Mouse (Mus musculus) gastrocnemius, postnatal 10 days (tissue): ENCODE results near the gene Calcb. TPM values are rescaled to one million over a fixed set of nuclear protein-coding genes. Genes with fewer than 3 reads are reported as not detected.
"Not testable (repeated sequence)": the region's sequence is repeated elsewhere in the genome, so short reads cannot be mapped to it uniquely, and the experiment has no call there.

ENCODE experiments used
- DNase-seq: peaks from one replicate; pipeline ENCODE4 v3.0.0; 2021; ENCODE audit warnings: mixed read lengths
- long read RNA-seq, 2 experiments: library from polyadenylated mRNA; stranded (forward); transcript quantifications; one replicate each; pipeline ENCODE4 v2.0.0; 2021
- total RNA-seq, 2 experiments: library from RNA; stranded (reverse); gene quantifications; 2 replicates each; pipeline ENCODE4 v1.2.3; 2021

Gene Calcb
- not detected for total RNA-seq
- long read RNA-seq, experiment 1: 0 reads
- long read RNA-seq, experiment 2: 0 reads

DNA sequence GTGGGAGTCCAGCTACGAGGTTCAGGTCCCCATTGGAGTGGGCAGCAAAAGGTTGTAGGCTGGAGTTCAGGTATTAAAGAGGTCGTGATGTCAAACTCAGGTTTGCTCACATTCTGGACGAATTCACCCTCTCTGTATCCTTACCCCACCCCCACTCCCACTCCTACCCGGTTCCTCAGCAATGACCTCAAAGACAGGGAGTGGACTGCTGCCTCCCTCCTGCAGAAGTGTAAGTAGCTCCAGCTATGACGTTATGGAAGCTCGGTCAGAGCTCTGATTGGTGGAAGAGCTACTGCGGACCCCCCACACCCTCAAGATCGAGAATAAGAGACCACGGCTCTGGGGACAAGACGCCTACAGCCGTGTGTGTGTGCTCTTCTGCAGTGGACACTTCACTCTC is at the start of gene Calcb:
Gene Calcb, plus strand, starts transcription at position 344 of the 400 bp plus-strand sequence.
- no peak for DNase-seq

DNA sequence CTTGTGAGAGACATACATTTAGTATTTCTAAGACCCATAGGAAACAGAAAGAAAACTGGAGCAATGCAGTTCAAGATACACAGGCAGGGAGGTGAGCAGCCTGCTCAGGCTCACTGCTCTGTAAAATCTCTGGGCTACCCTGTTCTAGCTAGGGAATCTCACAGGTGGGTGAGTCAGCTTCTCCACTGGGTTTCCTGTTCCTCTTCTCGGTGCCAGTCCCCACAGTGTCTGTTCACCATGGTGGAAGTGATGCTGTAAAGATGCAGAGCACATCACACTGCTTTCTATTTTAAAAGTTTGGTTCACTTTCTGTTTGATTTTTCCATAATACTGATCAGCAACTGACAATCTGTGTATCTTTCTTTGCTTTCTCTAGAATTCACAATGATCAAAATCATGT is 47.0 kb upstream of the Calcb start:
- no peak for DNase-seq

DNA sequence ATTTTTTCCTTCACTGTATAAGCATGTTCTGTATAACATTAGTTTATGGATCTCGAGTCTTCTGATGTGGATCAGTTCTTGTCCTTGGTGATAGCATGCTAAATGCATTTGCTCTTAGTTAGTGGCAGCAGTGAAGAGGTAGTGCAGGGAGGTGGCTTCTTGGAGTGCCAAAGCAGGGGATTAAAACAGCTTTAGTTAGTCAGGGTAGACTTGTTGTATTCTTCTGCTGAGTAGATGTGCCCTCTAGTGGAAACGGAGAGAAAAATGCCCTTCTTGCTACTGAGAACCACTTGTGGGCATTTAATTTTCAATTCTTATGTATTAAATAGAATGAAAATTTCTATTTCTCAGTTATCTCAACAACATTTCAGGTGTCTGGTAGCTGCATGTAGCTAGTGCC is 45.7 kb upstream of the Calcb start:
- no peak for DNase-seq

DNA sequence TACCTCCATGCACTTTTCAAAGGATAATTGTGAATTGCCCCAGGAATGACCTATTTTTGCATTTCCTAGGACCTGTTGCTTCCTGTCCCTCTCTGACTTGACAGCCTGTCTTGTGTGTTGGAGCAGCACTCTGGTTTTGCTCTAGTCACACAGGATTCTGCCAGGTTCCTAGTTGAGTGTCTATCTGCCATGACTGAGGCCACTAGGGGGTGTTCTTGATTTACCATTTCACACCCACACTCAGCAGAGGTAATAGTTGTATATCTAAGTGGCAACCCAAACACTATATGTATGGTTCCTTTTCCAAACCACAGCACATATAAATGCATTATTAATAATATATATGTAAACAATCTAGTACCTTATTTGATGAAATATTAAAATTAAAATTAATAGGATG is 26.1 kb upstream of the Calcb start:
- no peak for DNase-seq

DNA sequence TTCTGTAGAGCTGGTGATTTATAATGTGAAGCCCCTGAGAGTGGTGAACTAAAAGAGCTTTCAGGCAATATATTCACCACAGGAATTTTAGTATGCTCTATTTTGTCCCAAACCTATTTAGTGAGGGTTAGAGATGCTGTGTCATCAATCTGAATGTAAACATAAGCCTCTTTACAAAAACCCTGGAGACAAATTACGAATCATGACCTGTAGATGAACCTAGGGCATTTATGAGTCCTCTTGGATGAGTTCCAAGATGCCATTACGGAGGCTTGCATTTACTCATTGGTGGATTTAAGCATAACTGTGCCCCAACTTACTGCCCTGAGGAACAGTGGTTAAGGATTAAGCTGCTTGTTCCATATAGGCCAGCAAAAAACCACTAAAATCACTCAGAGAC is 17.6 kb upstream of the Calcb start:
- DNase-seq: no peak

DNA sequence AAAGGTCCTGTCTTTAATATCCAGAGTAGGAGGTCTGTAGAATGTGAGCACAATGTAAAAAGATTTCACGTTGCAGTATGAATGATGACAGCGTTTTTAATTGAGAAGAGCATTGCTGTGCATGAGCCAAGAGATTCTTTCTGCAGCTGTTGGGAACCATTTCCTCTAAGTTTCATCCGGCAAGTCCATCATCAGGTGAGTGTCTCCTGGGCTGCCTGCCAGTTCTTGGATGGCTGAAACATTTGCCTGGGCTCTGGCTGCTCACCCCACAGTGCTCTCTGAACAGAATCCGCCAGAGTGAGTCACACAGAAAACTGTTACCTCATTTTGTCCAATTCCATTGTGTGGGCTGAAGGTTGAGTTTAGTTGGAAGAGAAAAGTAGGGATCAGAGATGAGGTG is 11.7 kb upstream of the Calcb start:
- no peak for DNase-seq

DNA sequence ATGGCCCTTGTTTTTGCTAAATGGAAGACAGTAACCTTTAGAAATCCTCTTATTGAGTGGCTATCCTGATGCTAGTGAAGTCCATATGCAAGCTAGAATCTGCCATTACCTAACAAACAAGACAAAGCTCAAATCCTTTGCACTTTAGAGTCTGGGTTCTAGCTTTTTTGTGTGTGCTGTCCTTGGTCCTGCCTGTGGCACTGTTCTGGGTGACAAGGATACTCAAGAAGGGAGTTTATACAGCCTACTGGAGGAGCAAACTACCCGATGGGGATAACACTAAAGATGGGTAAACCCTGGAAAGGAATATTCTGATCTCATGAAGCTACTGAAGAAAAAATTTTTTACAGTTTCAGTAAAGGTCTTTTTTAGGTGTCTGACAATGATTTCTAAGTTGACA is 11.0 kb upstream of the Calcb start:
- no peak for DNase-seq

DNA sequence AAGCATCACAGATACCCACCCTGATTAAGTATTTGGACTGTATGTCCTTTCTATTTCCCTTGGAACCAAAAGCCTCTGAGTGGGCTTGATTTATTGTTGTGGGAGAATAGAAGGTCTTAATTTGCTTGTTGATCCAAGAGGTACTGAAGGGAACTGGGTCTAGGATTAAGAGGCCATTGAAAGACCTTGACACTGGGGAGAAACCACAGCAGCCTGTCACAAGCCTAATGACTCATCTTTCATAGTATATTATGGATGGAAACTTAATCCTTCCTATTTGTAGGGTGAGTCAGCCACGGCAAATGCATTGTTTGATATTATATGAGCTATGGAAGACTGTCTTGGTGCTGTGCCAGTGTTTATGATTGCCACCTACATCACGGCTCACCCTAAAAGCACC is 8.0 kb upstream of the Calcb start:
- no peak for DNase-seq

DNA sequence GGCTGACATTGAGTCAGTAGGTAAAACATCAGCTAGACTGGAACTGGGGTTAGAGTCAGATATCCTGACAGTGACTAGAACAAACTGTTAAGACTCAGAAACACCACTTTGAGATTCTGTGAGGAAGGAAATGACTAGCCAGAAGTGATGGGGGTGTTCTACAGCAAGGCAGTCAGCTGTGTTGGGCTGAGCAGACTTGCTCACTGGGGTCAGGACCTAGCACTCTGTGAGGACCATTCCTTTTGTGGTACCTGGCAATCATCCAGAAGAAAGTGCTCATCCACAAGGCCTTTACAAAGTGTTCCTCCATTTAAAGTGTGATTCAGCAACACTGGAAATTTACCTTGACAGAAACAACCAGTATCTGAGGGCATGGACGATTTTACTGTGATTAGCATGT is 5.9 kb upstream of the Calcb start:
- DNase-seq: no peak

DNA sequence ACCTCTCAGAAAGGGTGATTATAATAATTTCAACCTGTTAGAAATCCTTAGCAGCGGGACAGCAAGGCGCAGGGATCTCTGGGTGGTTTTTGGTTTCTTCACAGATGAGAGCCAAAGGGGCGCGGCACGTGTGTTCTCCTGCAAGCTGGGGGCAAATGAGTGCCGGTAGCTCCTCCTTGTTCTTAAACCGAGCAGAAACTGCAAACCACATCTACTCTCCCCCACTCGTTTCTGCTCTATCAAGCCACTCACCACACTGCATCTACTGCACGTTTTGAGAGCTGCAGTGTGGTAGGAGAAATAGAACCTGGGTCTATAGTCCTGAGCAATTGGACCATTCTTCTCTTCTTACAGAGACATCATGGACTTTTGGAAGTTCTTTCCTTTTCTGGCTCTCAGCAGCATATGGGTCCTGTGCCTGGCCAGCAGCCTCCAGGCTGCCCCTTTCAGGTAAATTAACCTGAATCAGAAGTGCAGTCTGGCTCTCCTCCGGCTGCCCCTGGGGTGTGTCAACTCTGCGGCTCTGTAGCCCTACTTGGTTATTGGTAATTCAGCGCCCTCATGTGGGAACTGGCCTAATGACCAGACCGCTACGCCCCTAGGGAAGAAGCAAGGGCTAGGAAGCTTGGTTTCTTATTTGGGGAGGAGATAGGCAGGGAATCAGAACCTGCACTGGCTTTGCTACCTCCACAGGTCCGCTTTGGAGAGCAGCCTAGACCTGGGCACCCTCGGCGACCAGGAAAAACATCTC is 1.1 kb downstream of the Calcb start:
- DNase-seq: no peak

DNA sequence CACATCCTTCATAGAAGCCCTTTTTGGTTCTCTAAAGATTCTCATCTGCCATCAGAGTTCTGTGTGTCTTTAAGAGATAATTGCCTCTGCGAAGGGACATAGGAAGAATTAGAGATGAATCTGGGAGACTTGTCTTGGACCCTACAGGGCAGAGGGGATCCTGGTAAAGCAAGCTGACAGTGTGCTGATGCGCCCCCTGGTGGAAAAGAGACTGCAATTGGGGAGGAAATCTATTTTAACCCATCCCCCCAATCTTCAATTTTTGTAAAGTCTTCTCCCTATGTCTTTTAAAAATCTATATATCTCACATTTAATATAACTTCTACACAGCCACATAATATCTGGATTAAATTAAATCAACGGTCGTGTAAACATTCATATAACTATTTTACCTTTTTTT is 11.3 kb downstream of the Calcb start:
- not testable (repeated sequence) for DNase-seq

DNA sequence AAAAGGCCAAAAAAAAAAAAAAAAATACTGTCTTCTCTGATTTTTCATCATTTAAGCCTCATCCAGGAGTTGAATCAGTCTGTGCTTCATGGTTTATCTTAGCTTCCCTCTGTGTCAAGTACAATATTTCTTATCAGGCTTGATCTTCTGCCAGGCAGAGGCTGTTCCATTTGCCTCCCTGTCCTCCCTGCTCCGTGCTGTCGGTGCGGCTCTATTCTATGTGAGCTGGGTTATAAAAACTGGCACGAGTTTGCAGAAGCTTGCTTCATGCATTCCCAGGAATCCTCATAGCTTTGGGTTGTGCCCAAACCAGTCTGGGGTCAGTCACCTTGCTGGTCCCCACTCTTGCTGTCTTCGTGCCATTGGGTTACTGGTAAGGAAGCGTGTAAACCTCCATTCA is 12.7 kb downstream of the Calcb start:
- no peak for DNase-seq

DNA sequence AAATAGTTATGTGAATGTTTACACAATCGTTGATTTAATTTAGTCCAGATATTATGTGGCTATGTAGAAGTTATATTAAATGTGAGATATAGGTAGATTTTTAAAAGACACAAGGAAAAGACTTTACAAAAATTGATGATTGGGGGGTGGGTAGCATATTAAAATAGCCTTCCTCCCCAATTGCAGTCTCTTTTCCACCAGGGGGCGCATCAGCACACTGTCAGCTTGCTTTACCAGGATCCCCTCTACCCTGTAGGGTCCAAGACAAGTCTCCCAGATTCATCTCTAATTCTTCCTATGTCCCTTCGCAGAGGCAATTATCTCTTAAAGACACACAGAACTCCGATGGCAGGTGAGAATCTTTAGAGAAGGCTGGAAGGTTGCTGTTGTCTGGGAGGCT is 13.3 kb downstream of the Calcb start:
- not testable (repeated sequence) for DNase-seq

DNA sequence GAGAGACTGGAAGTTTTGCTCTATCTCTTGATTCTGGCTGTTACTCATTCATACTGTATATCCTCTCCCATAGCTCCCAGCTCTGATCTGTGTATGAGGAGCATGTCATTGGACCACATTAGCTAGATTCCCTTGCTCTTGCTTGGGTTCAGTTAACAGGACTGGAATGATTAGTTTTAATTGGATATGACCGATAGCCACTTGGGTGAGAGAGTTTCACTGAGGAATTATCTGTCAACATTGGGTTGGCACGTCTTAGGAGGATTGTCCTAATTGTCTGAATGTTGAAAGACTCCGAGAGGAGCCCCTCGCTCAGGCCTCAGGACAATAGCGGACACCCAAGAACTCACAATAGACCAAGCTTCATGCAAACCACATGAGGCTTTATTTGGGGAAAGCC is 17.8 kb downstream of the Calcb start:
- DNase-seq: no peak

DNA sequence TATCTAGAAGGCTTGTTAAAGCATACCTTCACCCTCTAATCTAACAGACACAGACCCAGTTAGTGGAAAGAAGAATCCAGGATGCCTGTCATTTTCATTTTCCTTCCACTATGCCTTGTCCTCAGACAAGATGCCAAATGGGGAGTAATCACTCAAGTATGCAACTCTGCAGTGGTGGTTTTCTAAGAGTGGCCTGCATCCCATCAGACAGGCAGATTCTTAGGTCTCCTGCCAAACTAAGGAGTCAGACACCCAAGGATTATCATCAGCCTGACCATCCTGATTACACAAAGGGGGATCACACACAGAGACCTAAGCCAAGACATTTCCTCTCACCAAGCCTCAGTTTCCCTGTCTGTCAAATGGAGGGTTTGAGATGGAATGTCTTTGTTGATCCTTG is 19.7 kb downstream of the Calcb start:
- DNase-seq: no peak

DNA sequence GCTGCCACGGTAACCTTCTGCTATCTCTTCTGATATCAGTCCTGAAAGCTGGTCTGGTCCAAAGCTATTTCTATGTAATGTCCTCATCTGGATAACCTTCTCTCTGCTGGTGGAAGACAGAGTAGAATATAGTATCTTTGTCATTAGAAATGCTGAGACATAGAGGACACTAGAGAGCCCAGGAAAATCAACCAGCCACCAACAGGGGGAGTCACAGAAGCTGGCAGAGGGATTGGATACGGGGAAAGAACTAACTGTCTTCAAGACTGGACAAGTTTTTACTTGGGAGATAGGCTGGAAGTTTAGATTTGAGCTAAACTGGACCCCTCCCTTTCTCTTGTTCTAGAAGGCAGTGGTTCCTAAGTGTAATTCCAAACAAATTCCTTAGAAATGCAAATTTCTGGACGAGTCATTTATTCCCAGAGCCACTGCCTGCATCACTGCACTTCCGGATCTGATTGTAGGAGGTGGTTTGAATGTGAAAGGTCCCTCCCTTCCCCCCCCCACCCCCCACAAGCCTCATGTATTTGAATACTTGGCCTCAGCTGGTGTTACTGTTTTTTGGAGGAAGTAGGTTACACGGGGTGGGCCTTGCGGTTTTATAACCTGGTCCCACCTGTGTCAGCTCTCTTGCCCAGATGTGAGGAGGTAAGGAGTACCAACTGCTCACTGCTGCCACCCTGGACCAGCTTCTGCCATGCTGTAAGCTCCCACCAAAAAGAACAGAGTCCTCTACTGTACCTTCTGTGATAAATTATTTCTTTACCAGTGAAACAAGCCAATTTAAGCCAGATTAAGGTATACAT is 22.1 kb downstream of the Calcb start:
- DNase-seq: peak; percentile 17

DNA sequence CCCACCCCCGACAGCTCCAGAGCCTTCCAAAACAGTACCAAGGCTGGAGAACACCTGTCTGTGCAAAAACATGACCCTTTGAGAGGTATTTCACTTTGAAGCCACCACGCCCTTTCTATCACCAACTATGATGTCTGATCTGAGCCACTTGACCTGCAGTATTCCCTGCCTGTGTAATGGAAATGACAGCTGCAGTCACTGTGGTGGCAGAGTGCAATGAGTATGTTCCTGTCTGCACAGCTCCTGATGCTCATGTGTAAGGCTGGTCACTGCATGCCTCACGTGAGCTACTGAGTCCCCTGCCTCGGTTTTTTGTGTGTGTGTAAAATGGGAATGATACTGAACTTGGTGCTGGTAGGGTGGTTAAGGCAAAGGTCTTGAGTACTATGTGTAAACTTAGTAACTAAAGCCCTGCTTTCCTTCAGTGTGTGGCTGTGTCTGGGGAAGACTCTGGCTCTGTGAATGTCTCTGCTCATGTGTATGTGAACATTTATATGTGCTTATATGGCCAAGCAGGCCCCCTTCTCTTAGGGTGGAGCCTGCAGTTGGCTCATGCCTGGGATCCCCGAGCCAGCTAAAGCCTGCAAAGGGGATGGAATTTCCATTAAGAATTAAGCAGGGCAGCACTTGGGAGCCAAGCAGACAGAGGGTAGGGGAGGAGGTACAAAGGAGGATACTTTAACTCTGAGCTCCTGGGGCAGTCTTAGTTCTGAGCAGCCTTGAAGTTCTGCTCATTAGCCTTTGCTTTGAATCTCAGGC is 24.8 kb downstream of the Calcb start, which contains the start of gene Insc:
Gene Insc, plus strand, starts transcription at position 673 of the 759 bp plus-strand sequence.
- DNase-seq: no peak

DNA sequence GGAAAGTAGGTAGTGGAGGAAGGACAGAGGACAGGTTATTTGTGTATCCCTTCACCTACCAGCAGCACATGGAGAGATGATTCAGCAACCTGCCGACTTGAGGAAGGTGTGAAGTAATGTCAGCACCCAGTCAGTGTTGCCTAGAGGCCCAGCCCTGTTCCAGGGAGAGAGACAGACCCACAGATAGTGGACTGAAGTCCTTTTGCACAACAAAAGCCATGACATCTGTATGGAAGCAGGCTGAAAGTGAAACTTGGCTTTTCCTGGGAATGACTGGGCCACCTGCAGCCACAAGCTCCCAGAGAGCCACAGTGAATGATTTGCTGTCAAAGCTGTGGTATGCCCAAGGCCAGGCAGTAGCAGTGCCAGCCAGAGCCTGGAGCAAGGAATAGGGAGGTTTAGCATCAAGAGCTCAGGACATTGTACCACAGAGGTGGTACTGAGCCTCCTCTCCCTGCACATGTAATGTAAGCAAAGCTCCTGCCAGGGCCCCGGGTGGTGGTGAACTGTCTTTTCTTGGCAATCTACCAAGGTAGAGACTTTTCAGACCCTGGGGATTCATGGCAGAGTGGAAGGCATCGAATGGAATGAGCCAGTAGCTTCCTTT is 26.3 kb downstream of the Calcb start:
- no peak for DNase-seq

DNA sequence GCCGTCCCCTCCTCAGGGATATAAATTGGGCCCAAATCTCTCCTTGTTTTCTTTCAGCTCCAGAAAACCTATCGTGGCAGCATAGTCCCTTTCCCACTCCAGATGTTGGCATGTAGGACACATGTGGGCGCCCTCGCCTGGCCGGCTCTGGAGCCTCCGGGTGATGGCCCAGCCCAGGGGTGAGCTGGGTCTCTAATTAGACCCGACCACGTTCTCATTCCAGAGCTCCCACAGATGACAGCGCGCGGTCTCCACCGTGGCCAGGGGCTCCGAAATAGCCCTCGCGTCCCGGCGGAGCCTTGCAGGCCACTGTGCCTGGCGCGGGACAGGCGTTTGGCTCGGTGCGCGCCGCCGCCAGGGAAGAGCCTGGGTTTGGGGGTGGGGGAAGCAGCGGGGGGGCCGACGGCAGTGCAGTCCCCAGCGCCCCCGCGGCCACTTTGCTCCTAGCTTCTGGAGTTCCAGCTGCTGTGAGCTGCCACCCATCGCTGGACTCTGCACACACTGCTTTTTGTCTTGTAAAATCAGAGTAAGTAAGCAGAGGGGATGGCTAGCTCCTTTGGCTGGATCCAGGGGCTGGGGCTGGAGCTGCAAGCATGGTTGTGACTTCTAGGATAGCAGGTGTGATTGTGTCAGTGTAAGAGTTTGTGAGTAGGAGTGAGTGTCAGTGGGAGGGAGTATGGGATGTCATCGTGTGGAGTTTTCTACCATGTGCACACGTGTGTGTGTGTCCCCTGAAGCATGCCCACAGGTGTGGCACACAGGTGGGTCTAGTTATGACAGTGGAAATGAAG is 27.2 kb downstream of the Calcb start:
- DNase-seq: peak; percentile 21

DNA sequence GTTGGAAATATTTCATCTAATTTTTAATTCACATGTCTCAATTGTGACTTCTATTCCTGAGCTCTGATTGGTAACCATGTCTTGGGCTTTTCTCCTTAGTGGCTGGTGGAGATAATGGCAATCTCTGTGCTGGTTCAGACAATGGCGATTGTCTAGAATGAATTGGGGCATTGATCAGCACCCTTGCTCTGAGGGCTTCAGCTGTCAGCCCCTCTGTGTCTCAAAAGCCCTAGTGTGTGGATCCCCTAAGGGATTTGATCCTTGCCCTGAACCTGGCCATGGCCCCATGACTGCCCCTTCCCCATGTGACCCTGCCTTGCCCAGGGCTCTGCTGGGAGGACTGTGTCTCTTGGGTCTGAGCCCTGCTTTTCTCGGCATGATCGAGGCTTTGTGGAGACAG is 29.2 kb downstream of the Calcb start:
- DNase-seq: no peak

DNA sequence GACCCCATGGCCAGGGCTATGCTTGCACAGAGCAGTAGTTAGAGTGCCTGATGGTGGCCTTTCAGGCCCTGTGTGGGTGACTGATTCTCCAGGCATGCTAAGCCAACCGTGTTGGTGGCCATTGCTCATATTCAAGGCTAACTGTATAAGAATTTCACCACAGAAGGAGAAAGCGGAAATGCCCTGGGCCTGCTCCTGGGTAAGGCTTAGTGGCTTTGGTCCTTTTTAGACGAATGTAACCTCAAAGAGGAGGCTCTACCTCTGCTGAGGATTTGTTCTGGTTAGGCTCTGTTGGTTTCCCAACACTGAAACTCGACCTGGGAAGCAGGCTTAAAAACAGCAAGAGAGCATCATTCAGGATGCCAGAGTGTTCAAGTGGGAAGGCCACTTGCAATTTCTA is 29.8 kb downstream of the Calcb start:
- no peak for DNase-seq

DNA sequence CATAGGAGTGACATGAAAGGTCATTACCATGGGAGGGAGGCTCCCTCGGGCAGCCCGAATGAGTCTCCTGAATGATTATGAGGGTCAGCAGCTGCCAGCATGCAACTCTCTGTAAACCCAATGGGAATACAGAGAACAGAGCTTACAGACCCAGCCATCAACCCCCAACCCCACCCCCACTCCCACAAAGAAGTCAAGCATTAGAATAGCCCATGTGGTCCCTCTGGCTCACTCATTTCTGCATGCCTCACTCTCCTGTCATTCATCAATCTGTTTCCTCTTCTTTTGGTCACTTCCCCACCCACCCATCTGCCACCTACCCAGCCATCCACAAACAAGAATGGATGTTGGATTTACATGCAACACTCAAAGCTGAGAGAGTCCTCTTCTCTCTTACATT is 35.0 kb downstream of the Calcb start:
- DNase-seq: no peak
